Mouse (Mus musculus) layer of hippocampus, adult 8-10 months (tissue): ENCODE results near the gene Gm6902. TPM values are rescaled to one million over a fixed set of nuclear protein-coding genes. Genes with fewer than 3 reads are reported as not detected.
"Not testable (repeated sequence)": the region's sequence is repeated elsewhere in the genome, so short reads cannot be mapped to it uniquely, and the experiment has no call there.

Experiments
- DNase-seq, 2 experiments: peaks; one replicate each; pipeline ENCODE4 v3.0.0; 2022; ENCODE audit warnings: low spot score in 2 of 2
- total RNA-seq, 4 experiments: library from RNA; stranded (reverse); gene quantifications; 2 replicates each; pipeline ENCODE4 v1.2.4; 2022

Gene Gm6902
- total RNA-seq = not detected

GRCm38 (mm10) chr7:23278800-23279199 is at the start of gene Gm6902:
TSS of gene Gm6902 (minus strand) at chr7:23278900.
- not testable (repeated sequence) for DNase-seq

GRCm38 (mm10) chr7:23300892-23301291 is 22.2 kb upstream of the Gm6902 start, which contains the start of gene Nlrp4e:
TSS of gene Nlrp4e (plus strand) at chr7:23301192.
- DNase-seq = not testable (repeated sequence)

- not testable (repeated sequence) for DNase-seq
Observed at GRCm38 (mm10) chr7:23251582-23251981, 27.1 kb downstream of the Gm6902 start, which contains the start of gene Vmn1r166. TSS of gene Vmn1r166 (minus strand) at chr7:23251682.

Other genes with a start within 250 kb of the Gm6902 start
- gene Vmn1r163, start 223.4 kb downstream of the Gm6902 start, total RNA-seq = not detected
- gene Gm8720, start 211.4 kb downstream of the Gm6902 start, total RNA-seq = not detected
- not detected for gene Gm10662, start 134.4 kb downstream of the Gm6902 start, total RNA-seq
- gene Vmn1r165, start 61.6 kb downstream of the Gm6902 start, total RNA-seq = not detected
- not detected for gene Vmn1r166, start 27.2 kb downstream of the Gm6902 start, total RNA-seq
- not detected for gene Nlrp4e, start 22.3 kb upstream of the Gm6902 start, total RNA-seq
- under 1 TPM in 1 of 4 experiments, not detected in 3; 0.25 TPM for gene Nlrp5, start 107.0 kb upstream of the Gm6902 start, total RNA-seq
- not detected for gene Vmn1r167, start 228.3 kb upstream of the Gm6902 start, total RNA-seq